Mouse (Mus musculus): ENCODE measurements at regions not wholly inside any gene's neighbourhood (a gene's known extent, or its start where the extent isn't known, plus 50 kb on each side); places are given as distances from the start of the nearest gene placed in this dataset.

DNA sequence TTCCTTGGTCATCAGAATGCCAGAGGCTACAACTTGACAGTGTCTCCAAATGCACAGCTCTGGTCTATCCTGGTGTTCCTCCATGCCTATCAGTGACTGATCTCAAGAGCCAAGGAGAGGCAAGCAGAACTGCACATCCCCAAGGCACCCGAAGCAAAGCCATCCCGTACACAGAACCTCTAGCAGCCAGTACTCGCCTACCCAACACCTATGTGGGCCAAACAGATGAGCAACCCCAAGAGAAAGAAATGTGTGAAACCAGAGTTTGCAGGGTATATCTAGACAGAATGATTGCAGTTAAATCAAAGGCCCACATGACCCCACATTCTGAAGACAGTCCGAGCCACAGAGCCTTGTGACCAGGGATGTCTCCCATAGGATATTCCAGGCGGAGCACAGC, 60.0 kb upstream of the Nmu start:
- no peak for TF ChIP-seq CTCF (IDR thresholded peaks at IDR 0.05; ENCODE audit: low read depth)
- TF ChIP-seq EP300 (IDR thresholded peaks at IDR 0.05; ENCODE audit: low read depth), result no peak
- no peak overlapping the region for H3K4me2 ChIP-seq (ENCODE audit: low read depth, low read length)
- no peaks in the 10 kb centered on the region for H3K9me3 ChIP-seq (ENCODE audit: low read length)
- WGBS (ENCODE audit: insufficient replicate concordance), result 83% methylated on average over 5 of the region's 5 CpGs
- H3K27ac ChIP-seq (ENCODE audit: low read depth), result no peak overlapping the region
- no peak overlapping the region for H3K9ac ChIP-seq (replicated peaks)
- no peak for DNase-seq
- H3K36me3 ChIP-seq (replicated peaks; ENCODE audit: insufficient read depth, low read length), result no peaks in the 10 kb centered on the region
- ATAC-seq, result no peak
- no peak overlapping the region for H3K4me3 ChIP-seq (ENCODE audit: low read depth, low read length)
- no peaks in the 10 kb centered on the region for H3K4me1 ChIP-seq (ENCODE audit: insufficient read depth)
- H3K27me3 ChIP-seq (ENCODE audit: insufficient read depth, low read length), result no peaks in the 10 kb centered on the region

DNA sequence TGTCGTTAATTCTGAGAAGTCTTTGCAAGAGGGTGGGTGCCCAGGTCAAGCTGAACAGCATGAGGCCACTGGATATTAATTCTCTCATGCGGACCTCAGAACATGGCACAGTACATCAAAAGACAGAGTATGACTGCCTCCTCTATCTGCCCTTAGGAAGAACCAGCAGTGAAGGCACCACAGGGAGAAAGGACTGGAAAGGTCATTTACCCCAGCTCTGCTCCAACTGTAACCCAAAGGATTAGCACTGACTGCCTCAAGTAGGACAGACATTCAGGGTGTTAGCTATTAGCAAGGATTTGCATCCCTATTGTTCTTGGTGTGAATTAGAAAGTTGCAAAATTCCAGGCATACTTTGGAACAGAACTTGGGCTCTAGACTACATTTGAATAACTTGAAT, 58.2 kb upstream of the Gm7271 start:
- no peak for TF ChIP-seq CTCF (IDR thresholded peaks at IDR 0.05; ENCODE audit: low read depth)
- TF ChIP-seq EP300 (IDR thresholded peaks at IDR 0.05; ENCODE audit: low read depth), result no peak
- H3K27me3 ChIP-seq (ENCODE audit: insufficient read depth, low read length), result no peaks in the 10 kb centered on the region
- H3K9me3 ChIP-seq (ENCODE audit: low read length), result no peaks in the 10 kb centered on the region
- no peaks in the 10 kb centered on the region for H3K36me3 ChIP-seq (replicated peaks; ENCODE audit: insufficient read depth, low read length)
- H3K9ac ChIP-seq (replicated peaks), result no peak overlapping the region
- H3K4me2 ChIP-seq (ENCODE audit: low read depth, low read length), result no peak overlapping the region
- H3K4me1 ChIP-seq (ENCODE audit: insufficient read depth), result no peaks in the 10 kb centered on the region
- H3K27ac ChIP-seq (ENCODE audit: low read depth), result no peak overlapping the region
- 81% methylated on average over 2 of the region's 2 CpGs for WGBS (ENCODE audit: insufficient replicate concordance)
- DNase-seq, result no peak
- ATAC-seq, result no peak
- H3K4me3 ChIP-seq (ENCODE audit: low read depth, low read length), result no peak overlapping the region

DNA sequence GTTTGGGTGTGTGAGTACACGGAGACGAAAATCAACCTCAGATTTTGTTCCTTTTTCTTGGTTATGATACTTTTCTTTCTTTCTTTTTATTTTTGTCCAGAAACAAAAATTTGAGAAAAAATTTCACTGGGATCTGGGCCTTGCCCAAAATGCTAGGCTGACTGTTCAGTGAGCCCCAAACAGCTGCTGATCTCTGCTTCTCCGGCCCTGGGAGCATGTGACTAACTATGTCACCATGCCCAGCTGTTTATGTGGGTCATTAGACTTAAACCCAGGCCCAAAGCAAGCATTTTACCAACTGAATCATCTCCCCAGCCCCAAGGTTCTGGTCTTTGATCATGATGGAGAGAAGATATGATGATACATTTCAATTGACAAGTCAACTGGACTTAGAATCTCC, 56.3 kb upstream of the Gm7271 start:
- 82% methylated on average over 3 of the region's 3 CpGs for WGBS (ENCODE audit: insufficient replicate concordance)

DNA sequence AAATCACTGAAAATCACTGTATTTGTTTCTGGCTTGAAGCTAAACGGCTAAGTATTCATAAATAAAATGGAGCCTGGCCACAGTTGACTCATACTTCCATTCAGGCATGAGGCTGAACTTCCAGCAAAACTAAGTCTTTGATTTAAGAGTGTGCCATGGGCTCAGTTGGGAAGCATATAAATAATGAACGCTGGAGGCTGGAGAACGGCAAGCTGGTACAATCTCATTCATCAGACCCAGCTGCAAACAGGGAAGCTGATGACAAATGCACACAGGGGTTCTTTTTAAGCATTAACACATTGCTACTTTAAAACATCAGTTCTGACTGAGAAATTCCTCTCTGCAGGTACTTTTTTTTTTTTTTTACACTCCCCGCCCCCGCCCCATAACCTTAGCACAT, 54.4 kb upstream of the Gm7271 start:
- no peak overlapping the region for H3K4me3 ChIP-seq (ENCODE audit: low read depth, low read length)
- DNase-seq (no peak), ATAC-seq (no peak)
- no peak overlapping the region for H3K4me2 ChIP-seq (ENCODE audit: low read depth, low read length)
- no peak overlapping the region for H3K9ac ChIP-seq (replicated peaks)
- H3K27me3 ChIP-seq (ENCODE audit: insufficient read depth, low read length), result no peaks in the 10 kb centered on the region
- 74% methylated on average over 5 of the region's 5 CpGs for WGBS (ENCODE audit: insufficient replicate concordance)
- H3K9me3 ChIP-seq (ENCODE audit: low read length), result no peaks in the 10 kb centered on the region
- TF ChIP-seq CTCF (IDR thresholded peaks at IDR 0.05; ENCODE audit: low read depth), result no peak
- no peak for TF ChIP-seq EP300 (IDR thresholded peaks at IDR 0.05; ENCODE audit: low read depth)
- no peak overlapping the region for H3K27ac ChIP-seq (ENCODE audit: low read depth)
- no peaks in the 10 kb centered on the region for H3K4me1 ChIP-seq (ENCODE audit: insufficient read depth)
- no peaks in the 10 kb centered on the region for H3K36me3 ChIP-seq (replicated peaks; ENCODE audit: insufficient read depth, low read length)

More for the DNA sequence above, 56.3 kb upstream of the Gm7271 start:
- Histone ChIP-seq H3K4me1 (ENCODE audit: insufficient read depth) (no peaks in the 10 kb centered on the region), H3K4me3 (ENCODE audit: low read depth, low read length) (no peak overlapping the region), H3K36me3 (replicated peaks; ENCODE audit: insufficient read depth, low read length) (no peaks in the 10 kb centered on the region), H3K4me2 (ENCODE audit: low read depth, low read length) (no peak overlapping the region), H3K27me3 (ENCODE audit: insufficient read depth, low read length) (no peaks in the 10 kb centered on the region), H3K27ac (ENCODE audit: low read depth) (no peak overlapping the region), H3K9me3 (ENCODE audit: low read length) (no peaks in the 10 kb centered on the region), H3K9ac (replicated peaks) (no peak overlapping the region)
- ATAC-seq, result no peak
- TF ChIP-seq EP300 (IDR thresholded peaks at IDR 0.05; ENCODE audit: low read depth), result no peak
- no peak for TF ChIP-seq CTCF (IDR thresholded peaks at IDR 0.05; ENCODE audit: low read depth)
- no peak for DNase-seq

DNA sequence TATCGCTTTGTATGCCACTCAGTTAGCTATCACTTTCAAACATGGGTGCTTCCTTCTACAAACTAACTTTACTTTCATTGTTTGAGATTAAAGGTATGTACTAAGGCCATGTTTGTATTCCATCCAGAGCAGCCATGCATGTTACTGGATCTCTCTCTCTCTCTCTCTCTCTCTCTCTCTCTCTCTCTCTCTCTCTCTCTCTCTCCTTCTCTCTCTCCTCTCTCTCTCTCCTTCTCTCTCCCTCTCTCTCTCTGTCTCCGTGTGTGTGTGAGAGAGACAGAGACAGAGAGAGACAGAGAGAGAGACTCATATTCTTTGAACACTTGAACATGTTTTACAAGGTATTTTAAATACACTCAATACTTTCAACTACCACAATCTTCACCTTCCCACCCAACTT, 50.2 kb upstream of the Gm7271 start:
- Histone ChIP-seq H3K9me3 (ENCODE audit: low read length) (no peaks in the 10 kb centered on the region), H3K36me3 (replicated peaks; ENCODE audit: insufficient read depth, low read length) (no peaks in the 10 kb centered on the region), H3K4me2 (ENCODE audit: low read depth, low read length) (no peak overlapping the region), H3K9ac (replicated peaks) (no peak overlapping the region), H3K27me3 (ENCODE audit: insufficient read depth, low read length) (no peaks in the 10 kb centered on the region), H3K4me1 (ENCODE audit: insufficient read depth) (no peaks in the 10 kb centered on the region), H3K4me3 (ENCODE audit: low read depth, low read length) (no peak overlapping the region), H3K27ac (ENCODE audit: low read depth) (no peak overlapping the region)
- DNase-seq, result no peak
- ATAC-seq, result no peak
- no peak for TF ChIP-seq EP300 (IDR thresholded peaks at IDR 0.05; ENCODE audit: low read depth)
- TF ChIP-seq CTCF (IDR thresholded peaks at IDR 0.05; ENCODE audit: low read depth), result no peak
- WGBS (ENCODE audit: insufficient replicate concordance), result 69% methylated on average over 2 of the region's 2 CpGs
